Mouse (Mus musculus) CH12.LX (cell line): Measurements from ENCODE around the gene Rab15. TPM values are rescaled to one million over a fixed set of nuclear protein-coding genes. Genes with fewer than 3 reads are reported as not detected.
A peak's percentile ranks its signal among the peaks of the same experiment; 100 is the strongest.

Experiments
- DNase-seq: peaks from one replicate; pipeline ENCODE4 v3.0.0-alpha.2; 2013; ENCODE audit errors: extremely low read depth
- H3K27ac ChIP-seq: 2 replicates; pipeline ENCODE4 v1.5.1; 2012; ENCODE audit warnings: low read depth, mild to moderate bottlenecking, control low read depth, moderate library complexity; ENCODE audit not compliant: insufficient read depth
- H3K27me3 ChIP-seq: replicated peaks from 2 replicates; pipeline ENCODE3; 2012; ENCODE audit warnings: inconsistent platforms
- H3K36me3 ChIP-seq, 2 experiments: replicated peaks in 1 of 2; 2 replicates each; pipeline versions ENCODE3 to v1.6.1; 2012; ENCODE audit warnings: inconsistent platforms in 1 of 2, low read length in 1 of 2, mild to moderate bottlenecking in 1 of 2, mixed read lengths in 1 of 2, moderate library complexity in 1 of 2; ENCODE audit not compliant: control insufficient read depth in 1 of 2, insufficient read depth in 1 of 2
- H3K4me1 ChIP-seq, 2 experiments: 2 replicates each; pipeline ENCODE4 v1.6.1; 2012; ENCODE audit warnings: inconsistent platforms in 1 of 2, moderate library complexity in 1 of 2; ENCODE audit not compliant: insufficient read depth in 2 of 2, control insufficient read depth in 1 of 2
- H3K4me2 ChIP-seq: 2 replicates; pipeline ENCODE4 v1.6.1; 2012; ENCODE audit warnings: low read depth, mild to moderate bottlenecking, control low read depth; ENCODE audit not compliant: poor library complexity, insufficient read depth, severe bottlenecking
- H3K4me3 ChIP-seq, 3 experiments: fragments of 150-350 bp in 1 of 3; sonication (generic) in 1 of 3; replicated peaks in 1 of 3; 2 replicates each; pipeline versions ENCODE3 to v1.5.1; 2011 to 2012; ENCODE audit warnings: low read depth in 2 of 3, low read length in 2 of 3, mild to moderate bottlenecking in 2 of 3, moderate library complexity in 2 of 3, control low read depth in 1 of 3, improper control_type of control experiment in 1 of 3, inconsistent platforms in 1 of 3, mixed read lengths in 1 of 3; ENCODE audit not compliant: poor library complexity in 1 of 3
- H3K79me2 ChIP-seq: replicated peaks from 2 replicates; pipeline ENCODE4 v1.6.1; 2012; ENCODE audit warnings: mild to moderate bottlenecking, moderate library complexity; ENCODE audit not compliant: control insufficient read depth, poor library complexity, insufficient read depth, severe bottlenecking; ENCODE audit errors: extremely low read depth
- H3K9ac ChIP-seq: 2 replicates; pipeline ENCODE4 v1.6.1; 2012; ENCODE audit warnings: low read depth, mild to moderate bottlenecking, control low read depth, moderate library complexity; ENCODE audit not compliant: insufficient read depth
- H3K9me3 ChIP-seq: replicated peaks from 2 replicates; pipeline ENCODE3; 2012; ENCODE audit warnings: low read length, inconsistent platforms, mixed read lengths
- BHLHE40 ChIP-seq: IDR thresholded peaks from 2 replicates; pipeline ENCODE4 v1.6.1; 2011; ENCODE audit warnings: mild to moderate bottlenecking, low read depth, low read length, improper control_type of control experiment
- CHD1 ChIP-seq: IDR thresholded peaks from 2 replicates; pipeline ENCODE4 v1.6.1; 2012; ENCODE audit warnings: low read depth, low read length, improper control_type of control experiment, inconsistent platforms
- CHD2 ChIP-seq: IDR thresholded peaks from 2 replicates; pipeline ENCODE4 v1.6.1; 2011; ENCODE audit warnings: low read length, improper control_type of control experiment
- CTCF ChIP-seq, 2 experiments: IDR thresholded peaks in 1 of 2; conservative IDR thresholded peaks in 1 of 2; 2 replicates each; pipeline ENCODE4 v1.5.1; 2011 to 2012; ENCODE audit warnings: low read depth in 2 of 2, low read length in 2 of 2, improper control_type of control experiment in 1 of 2, inconsistent platforms in 1 of 2, mild to moderate bottlenecking in 1 of 2, moderate library complexity in 1 of 2
- ELF1 ChIP-seq: IDR thresholded peaks from 2 replicates; pipeline ENCODE4 v1.6.1; 2014; ENCODE audit warnings: low read depth, mild to moderate bottlenecking, inconsistent platforms, low read length, improper control_type of control experiment
- EP300 ChIP-seq: IDR thresholded peaks from 2 replicates; pipeline ENCODE4 v1.6.1; 2011; ENCODE audit warnings: low read length, improper control_type of control experiment
- ETS1 ChIP-seq: conservative IDR thresholded peaks from 2 replicates; pipeline ENCODE4 v1.6.1; 2012; ENCODE audit warnings: low read depth, mild to moderate bottlenecking, inconsistent platforms, low read length, improper control_type of control experiment, moderate library complexity
- GABPA ChIP-seq: IDR thresholded peaks from 2 replicates; pipeline ENCODE4 v1.6.1; 2012; ENCODE audit warnings: low read depth, low read length, improper control_type of control experiment, inconsistent platforms; ENCODE audit not compliant: insufficient replicate concordance
- HCFC1 ChIP-seq: IDR thresholded peaks from 2 replicates; pipeline ENCODE4 v1.6.1; 2012; ENCODE audit warnings: low read depth, mild to moderate bottlenecking, inconsistent platforms, low read length, improper control_type of control experiment
- IRF4 ChIP-seq: IDR thresholded peaks from 2 replicates; pipeline ENCODE4 v1.6.1; 2014; ENCODE audit warnings: low read depth, mild to moderate bottlenecking, inconsistent platforms, low read length, improper control_type of control experiment
- JUN ChIP-seq: IDR thresholded peaks from 2 replicates; pipeline ENCODE4 v1.6.1; 2011; ENCODE audit warnings: low read depth, mild to moderate bottlenecking, low read length, improper control_type of control experiment, moderate library complexity; ENCODE audit not compliant: insufficient read depth
- JUND ChIP-seq: conservative IDR thresholded peaks from 2 replicates; pipeline ENCODE4 v1.6.1; 2011; ENCODE audit warnings: low read depth, low read length, improper control_type of control experiment
- KAT2A ChIP-seq: IDR thresholded peaks from 2 replicates; pipeline ENCODE4 v1.6.1; 2012; ENCODE audit warnings: low read length, improper control_type of control experiment, inconsistent platforms; ENCODE audit not compliant: insufficient replicate concordance
- MAX ChIP-seq: IDR thresholded peaks from 2 replicates; pipeline ENCODE4 v1.6.1; 2011; ENCODE audit warnings: low read length, improper control_type of control experiment
- MXI1 ChIP-seq: IDR thresholded peaks from 2 replicates; pipeline ENCODE4 v1.6.1; 2011; ENCODE audit warnings: mild to moderate bottlenecking, low read depth, low read length, improper control_type of control experiment
- MYC ChIP-seq: IDR thresholded peaks from 2 replicates; pipeline ENCODE4 v1.6.1; 2011; ENCODE audit warnings: low read depth, mild to moderate bottlenecking, improper control_type of control experiment, low read length
- NELFE ChIP-seq: IDR thresholded peaks from 2 replicates; pipeline ENCODE4 v1.6.1; 2011; ENCODE audit warnings: low read depth, low read length, improper control_type of control experiment
- PAX5 ChIP-seq: IDR thresholded peaks from 2 replicates; pipeline ENCODE4 v1.6.1; 2012; ENCODE audit warnings: low read length, inconsistent platforms, mixed read lengths
- POLR2AphosphoS2 ChIP-seq: IDR thresholded peaks from 2 replicates; pipeline ENCODE4 v1.6.1; 2011; ENCODE audit warnings: low read depth, low read length, improper control_type of control experiment
- RAD21 ChIP-seq: IDR thresholded peaks from 2 replicates; pipeline ENCODE4 v1.6.1; 2011; ENCODE audit warnings: low read depth, mild to moderate bottlenecking, low read length, improper control_type of control experiment, moderate library complexity
- RCOR1 ChIP-seq: conservative IDR thresholded peaks from 2 replicates; pipeline ENCODE4 v1.6.1; 2012; ENCODE audit warnings: low read depth, mild to moderate bottlenecking, inconsistent platforms, low read length, improper control_type of control experiment
- SIN3A ChIP-seq: IDR thresholded peaks from 2 replicates; pipeline ENCODE4 v1.6.1; 2012; ENCODE audit warnings: low read length, improper control_type of control experiment, inconsistent platforms
- SMC3 ChIP-seq: IDR thresholded peaks from 2 replicates; pipeline ENCODE4 v1.6.1; 2011; ENCODE audit warnings: low read depth, low read length, improper control_type of control experiment
- UBTF ChIP-seq: IDR thresholded peaks from 2 replicates; pipeline ENCODE4 v1.6.1; 2012; ENCODE audit warnings: low read depth, mild to moderate bottlenecking, inconsistent platforms, low read length, improper control_type of control experiment, moderate library complexity
- USF1 ChIP-seq: IDR thresholded peaks from 2 replicates; pipeline ENCODE4 v1.6.1; 2014; ENCODE audit warnings: low read depth, mild to moderate bottlenecking, inconsistent platforms, low read length, improper control_type of control experiment
- ZMIZ1 ChIP-seq: IDR thresholded peaks from 2 replicates; pipeline ENCODE4 v1.6.1; 2012; ENCODE audit warnings: low read depth, mild to moderate bottlenecking, inconsistent platforms, low read length, improper control_type of control experiment
- dilution Hi-C: fragments of 300-500 bp; cut with MboI; formaldehyde crosslinking; loops from 2 replicates; pipeline ENCODE4 v1.14.3; 2020; ENCODE audit warnings: low sequenced_read_pairs; ENCODE audit not compliant: extremely low pct_unique_long_range_greater_than_20kb, extremely low pct_ligation_motif_present
- in situ Hi-C: fragments of 300-500 bp; cut with MboI; formaldehyde crosslinking; loops from 3 replicates; pipeline ENCODE4 v1.14.3; 2019; ENCODE audit warnings: low sequenced_read_pairs, low pct_ligation_motif_present, low pct_unique_long_range_greater_than_20kb, mixed read lengths
- polyA plus RNA-seq: library from polyadenylated mRNA; unstranded; fragments of >175 nt; gene quantifications from 2 replicates; pipeline ENCODE4 v1.2.1, GENCODE M21; 2012; ENCODE audit warnings: low read depth; ENCODE audit not compliant: insufficient read length
- total RNA-seq, 2 experiments: library from RNA; depleted of rRNA; stranded (reverse); fragments of 300-350 nt in 1 of 2; fragments of >200 nt in 1 of 2; gene quantifications; 2 replicates each; pipeline ENCODE4 v1.2.3; 2012 to 2014

Gene Rab15
- total and polyA plus RNA-seq, 3 experiments = 0.25 TPM; not detected in 2

- H3K4me3 ChIP-seq = no peak overlapping the region
- dilution Hi-C loops = no loop called here
Observed at GRCm38 (mm10) chr12:76805056-76805811, 17.5 kb downstream of the Rab15 start.

GRCm38 (mm10) chr12:76803700-76804252, 18.9 kb downstream of the Rab15 start:
- H3K79me2 ChIP-seq = no peaks in the 10 kb centered on the region
- no peak overlapping the region for H3K4me2 ChIP-seq
- dilution Hi-C loops (no loop called here), in situ Hi-C loops (no loop called here)
- H3K9ac ChIP-seq = no peak overlapping the region
- peaks cover 0 to 28% of the 10 kb centered on the region in 2 experiments; a peak in 2 of 4 replicates for H3K4me1 ChIP-seq
- H3K36me3 ChIP-seq = no peaks in the 10 kb centered on the region
- H3K9me3 ChIP-seq = no peaks in the 10 kb centered on the region
- peak; percentile 50 for DNase-seq
- peaks cover 17% of the 10 kb centered on the region for H3K27me3 ChIP-seq
- no peak overlapping the region for H3K4me3 ChIP-seq
- TF ChIP-seq MYC (peak; percentile 73), SIN3A (no peak), POLR2AphosphoS2 (no peak), CHD2 (no peak), JUND (no peak), UBTF (no peak), ETS1 (no peak), RAD21 (peak; percentile 80), CTCF (conservative IDR thresholded peaks at IDR 0.05 in 1 of 2, IDR thresholded peaks at IDR 0.05 in 1 of 2; ENCODE audit: low read depth in 2 of 2, low read length in 2 of 2) (peak; percentile 82 to 84), MXI1 (no peak), KAT2A (no peak), ZMIZ1 (no peak), GABPA (no peak), SMC3 (peak; percentile 71), MAX (peak; percentile 60; the same call in 1 of the 2 replicates)
- no peak overlapping the region for H3K27ac ChIP-seq

More at GRCm38 (mm10) chr12:76805056-76805811, 17.5 kb downstream of the Rab15 start:
- no peaks in the 10 kb centered on the region for H3K36me3 ChIP-seq
- no peak overlapping the region for H3K9ac ChIP-seq
- H3K27ac ChIP-seq = no peak overlapping the region
- H3K27me3 ChIP-seq = peaks cover 7% of the 10 kb centered on the region
- in situ Hi-C loops = no loop called here
- no peaks in the 10 kb centered on the region for H3K9me3 ChIP-seq
- TF ChIP-seq NELFE = no peak
- no peak for TF ChIP-seq RCOR1
- TF ChIP-seq UBTF = no peak
- TF ChIP-seq JUN = no peak
- TF ChIP-seq MXI1 = no peak
- TF ChIP-seq ELF1 = no peak
- TF ChIP-seq EP300 = no peak
- no peak for TF ChIP-seq GABPA
- no peak for TF ChIP-seq IRF4
- TF ChIP-seq PAX5 = no peak
- TF ChIP-seq POLR2AphosphoS2 = no peak
- TF ChIP-seq USF1 = no peak
- no peak for TF ChIP-seq ETS1
- no peak for TF ChIP-seq HCFC1
- TF ChIP-seq CHD1 = no peak
- TF ChIP-seq BHLHE40 = no peak
- TF ChIP-seq, all 38 proteins: peak for 0
- Histone ChIP-seq H3K79me2 (no peaks in the 10 kb centered on the region), H3K4me1 (peaks cover 0 to 28% of the 10 kb centered on the region in 2 experiments; a peak in 2 of 4 replicates), H3K4me2 (no peak overlapping the region)
- DNase-seq = no peak
